20 mouse cellular contexts compared by ENCODE assay signal in genomic region chr5:141289611-141290010, GRCm38 (mm10). TPM values are rescaled to one million over a fixed set of nuclear protein-coding genes. Genes with fewer than 3 reads are reported as not detected.
"Had no signal": no experiment of that assay in that cellular context is flagged by ENCODE, and none has a peak within 500 bp of the region (broad histone marks: within the 10 kb centered on the region; RNA-seq: fewer than 3 reads in every experiment).

No protein-coding gene starts in this region.

- H3K4me1 ChIP-seq: midbrain, embryonic 10.5 days; midbrain, embryonic 12.5 days; neural tube, embryonic 13.5 days; neural tube, embryonic 15.5 days had no signal

- H3K36me3 ChIP-seq: midbrain, embryonic 10.5 days; midbrain, embryonic 12.5 days; neural tube, embryonic 13.5 days; neural tube, embryonic 15.5 days had no signal

- ATAC-seq: midbrain, embryonic 16.5 days had no signal

- H3K4me2 ChIP-seq: lung, embryonic 14.5 days; midbrain, embryonic 12.5 days; neural tube, embryonic 13.5 days; neural tube, embryonic 15.5 days had no signal

- H3K9me3 ChIP-seq: midbrain, embryonic 10.5 days; midbrain, embryonic 12.5 days; neural tube, embryonic 13.5 days; neural tube, embryonic 15.5 days had no signal

- H3K9ac ChIP-seq: lung, embryonic 14.5 days; midbrain, embryonic 12.5 days; neural tube, embryonic 13.5 days; neural tube, embryonic 15.5 days had no signal

- H3K27me3 ChIP-seq: midbrain, embryonic 12.5 days; neural tube, embryonic 13.5 days; neural tube, embryonic 15.5 days had no signal

- H3K27ac ChIP-seq: midbrain, embryonic 10.5 days; midbrain, embryonic 12.5 days; neural tube, embryonic 13.5 days; neural tube, embryonic 15.5 days had no signal

- H3K4me3 ChIP-seq: midbrain, embryonic 10.5 days; midbrain, embryonic 12.5 days; myocyte; neural tube, embryonic 13.5 days; neural tube, embryonic 15.5 days had no signal

- DNase-seq: lung, adult 18-20 months; lung, embryonic 14.5 days; lung, postnatal 10 days; lung, postnatal 4 days; midbrain, embryonic 14.5 days; retina, postnatal 1 day; right cerebral cortex, adult 18-20 months; right cerebral cortex, postnatal 25 days; right cerebral cortex, postnatal 4 days; spleen, adult 18-20 months; thymus, adult 18-20 months; thymus, postnatal 25 days; thymus, postnatal 4 days had no signal

RNA-seq across cellular contexts. Expression of gene Sdk1, which starts 48.3 kb away (rescaled TPM):
- total RNA-seq: megakaryocyte-erythroid progenitor cell, adult 5-6 weeks had no signal
